Mouse (Mus musculus): ENCODE data around the gene Kars. TPM values are rescaled to one million over a fixed set of nuclear protein-coding genes. Genes with fewer than 3 reads are reported as not detected.
A peak's percentile ranks its signal among the peaks of the same experiment; 100 is the strongest.

Kars gene
- 304 and 324 TPM in 2 replicates for total RNA-seq (2012; rRNA removed)
- total RNA-seq (2014; rRNA removed) = 257 TPM in 2 replicates
- polyA plus RNA-seq (2012; ENCODE audit: insufficient read length, low read depth) = 373 and 400 TPM in 2 replicates

- dilution Hi-C loops (cut with MboI; ENCODE audit: extremely low pct_ligation_motif_present, extremely low pct_unique_long_range_greater_than_20kb, low sequenced_read_pairs) (no loop called here), in situ Hi-C loops (cut with MboI; ENCODE audit: low pct_ligation_motif_present, low pct_unique_long_range_greater_than_20kb, low sequenced_read_pairs) (no loop called here)
- DNase-seq (ENCODE audit: extremely low read depth) = peak; percentile 92
- TF ChIP-seq RAD21 (IDR thresholded peaks at IDR 0.05; ENCODE audit: low read depth, low read length) = no peak
- no peak for TF ChIP-seq JUN (IDR thresholded peaks at IDR 0.05; ENCODE audit: insufficient read depth, low read depth, low read length)
- TF ChIP-seq CHD2 (IDR thresholded peaks at IDR 0.05; ENCODE audit: low read length) = peak; percentile 88
- peak; percentile 92 for TF ChIP-seq ZMIZ1 (IDR thresholded peaks at IDR 0.05; ENCODE audit: low read depth, low read length)
- TF ChIP-seq UBTF (IDR thresholded peaks at IDR 0.05; ENCODE audit: low read depth, low read length) = peak; percentile 92
- TF ChIP-seq MAX (IDR thresholded peaks at IDR 0.05; ENCODE audit: low read length) = peak; percentile 92
- no peak for TF ChIP-seq ZC3H11A (IDR thresholded peaks at IDR 0.05; ENCODE audit: low read depth, low read length)
- peak; percentile 95 for TF ChIP-seq SIN3A (IDR thresholded peaks at IDR 0.05; ENCODE audit: low read length)
- TF ChIP-seq USF1 (IDR thresholded peaks at IDR 0.05; ENCODE audit: low read depth, low read length) = no peak
- peak; percentile 88 for TF ChIP-seq HCFC1 (IDR thresholded peaks at IDR 0.05; ENCODE audit: low read depth, low read length)
- TF ChIP-seq KAT2A (IDR thresholded peaks at IDR 0.05; ENCODE audit: insufficient replicate concordance, low read length) = peak; percentile 81; the same call in 1 of the 2 replicates
- no peak; the same call in 1 of the 2 replicates for TF ChIP-seq GABPA (IDR thresholded peaks at IDR 0.05; ENCODE audit: insufficient replicate concordance, low read depth, low read length)
- peak; percentile 82; the same call in 1 of the 2 replicates for TF ChIP-seq POLR2AphosphoS2 (IDR thresholded peaks at IDR 0.05; ENCODE audit: low read depth, low read length)
- TF ChIP-seq TBP (conservative IDR thresholded peaks at IDR 0.05; ENCODE audit: low read depth, low read length) = peak; percentile 84
- TF ChIP-seq ZNF384 (IDR thresholded peaks at IDR 0.05; ENCODE audit: low read depth, low read length) = peak; percentile 99
- peak; percentile 62; the same call in 1 of the 2 replicates for TF ChIP-seq MEF2A (IDR thresholded peaks at IDR 0.05; ENCODE audit: borderline replicate concordance, low read depth, low read length)
- TF ChIP-seq MYC (IDR thresholded peaks at IDR 0.05; ENCODE audit: low read depth, low read length) = peak; percentile 97
- no peak for TF ChIP-seq JUND (conservative IDR thresholded peaks at IDR 0.05; ENCODE audit: low read depth, low read length)
- no peak for TF ChIP-seq ZKSCAN1 (IDR thresholded peaks at IDR 0.05; ENCODE audit: borderline replicate concordance, low read depth, low read length)
- peak; percentile 93; the same call in 1 of the 2 replicates for TF ChIP-seq MXI1 (IDR thresholded peaks at IDR 0.05; ENCODE audit: low read depth, low read length)
- TF ChIP-seq MAZ (IDR thresholded peaks at IDR 0.05; ENCODE audit: low read depth, low read length) = 0 out of 2 replicates have a peak, but pooled peaks have one; percentile 63
- 0 out of 2 replicates have a peak, but pooled peaks have one; percentile 4 for TF ChIP-seq BHLHE40 (IDR thresholded peaks at IDR 0.05; ENCODE audit: low read depth, low read length)
- 0 out of 2 replicates have a peak, but pooled peaks have one; percentile 5 for TF ChIP-seq MAFK (IDR thresholded peaks at IDR 0.05; ENCODE audit: insufficient replicate concordance, low read length)
- TF ChIP-seq POLR2A (IDR thresholded peaks at IDR 0.05; ENCODE audit: low read depth, low read length) = peak; percentile 92
- TF ChIP-seq CHD1 (IDR thresholded peaks at IDR 0.05; ENCODE audit: low read depth, low read length) = no peak
- no peak for TF ChIP-seq EP300 (IDR thresholded peaks at IDR 0.05; ENCODE audit: low read length)
- TF ChIP-seq PAX5 (IDR thresholded peaks at IDR 0.05; ENCODE audit: low read length) = no peak
- TF ChIP-seq NRF1 (IDR thresholded peaks at IDR 0.05; ENCODE audit: low read depth, low read length) = peak; percentile 99
- TF ChIP-seq NELFE (IDR thresholded peaks at IDR 0.05; ENCODE audit: low read depth, low read length) = peak; percentile 97
- TF ChIP-seq TCF12 (IDR thresholded peaks at IDR 0.05; ENCODE audit: low read depth, low read length) = peak; percentile 82
- TF ChIP-seq USF2 (conservative IDR thresholded peaks at IDR 0.05; ENCODE audit: low read depth, low read length) = no peak
- no peak; the same call in 1 of the 2 replicates for TF ChIP-seq RCOR1 (conservative IDR thresholded peaks at IDR 0.05; ENCODE audit: low read depth, low read length)
- no peak for TF ChIP-seq SMC3 (IDR thresholded peaks at IDR 0.05; ENCODE audit: low read depth, low read length)
- no peak for TF ChIP-seq CTCF (conservative IDR thresholded peaks at IDR 0.05 in 1 of 2, IDR thresholded peaks at IDR 0.05 in 1 of 2; ENCODE audit: low read depth in 2 of 2, low read length in 2 of 2)
- peak; percentile 82; the same call in 1 of the 2 replicates for TF ChIP-seq E2F4 (IDR thresholded peaks at IDR 0.05; ENCODE audit: insufficient replicate concordance, low read depth, low read length)
- TF ChIP-seq ETS1 (conservative IDR thresholded peaks at IDR 0.05; ENCODE audit: low read depth, low read length) = peak; percentile 35; the same call in 1 of the 2 replicates
- TF ChIP-seq ELF1 (IDR thresholded peaks at IDR 0.05; ENCODE audit: low read depth, low read length) = peak; percentile 91
Measured at GRCm38 (mm10) chr8:112010997-112011815, at the start of gene Kars, which contains the start of gene Terf2ip. Gene Kars, minus strand, starts transcription at chr8:112011323. Gene Terf2ip, plus strand, starts transcription at chr8:112011398.

More at GRCm38 (mm10) chr8:112010997-112011815, at the start of gene Kars, which contains the start of gene Terf2ip:
- Histone ChIP-seq H3K4me1 (ENCODE audit: control insufficient read depth in 1 of 2, insufficient read depth in 2 of 2) (peaks cover 8 to 22% of the 10 kb centered on the region in 2 experiments), H3K36me3 (replicated peaks in 1 of 2; ENCODE audit: control insufficient read depth in 1 of 2, insufficient read depth in 1 of 2, low read length in 1 of 2) (peaks cover 8 to 39% of the 10 kb centered on the region in 2 experiments), H3K4me3 (replicated peaks in 1 of 3; ENCODE audit: low read depth in 2 of 3, low read length in 2 of 3, poor library complexity in 1 of 3) (peak within 1 kb of the TSS; percentile 70 to 95 (median 90)), H3K27ac (ENCODE audit: insufficient read depth, low read depth) (peak within 1 kb of the TSS; percentile 42; the same call in 1 of the 2 replicates), H3K79me2 (replicated peaks; ENCODE audit: control insufficient read depth, extremely low read depth, insufficient read depth, poor library complexity, severe bottlenecking) (peaks cover 62% of the 10 kb centered on the region), H3K4me2 (ENCODE audit: insufficient read depth, low read depth, poor library complexity, severe bottlenecking) (peak within 1 kb of the TSS; percentile 95), H3K27me3 (replicated peaks) (no peaks in the 10 kb centered on the region), H3K9ac (ENCODE audit: insufficient read depth, low read depth) (peak within 1 kb of the TSS; percentile 82), H3K9me3 (replicated peaks; ENCODE audit: low read length) (no peaks in the 10 kb centered on the region)
